Mouse (Mus musculus) embryonic facial prominence, embryonic 11.5 days (tissue): Measurements from ENCODE around the gene Acp4. TPM values are rescaled to one million over a fixed set of nuclear protein-coding genes. Genes with fewer than 3 reads are reported as not detected.
"Not testable (repeated sequence)": the region's sequence is repeated elsewhere in the genome, so short reads cannot be mapped to it uniquely, and the experiment has no call there.

Experiments used
- ATAC-seq: fragments of 200-750 bp; cut with Nextera tagmentation; replicated peaks from 2 replicates; pipeline ENCODE4 v1.8.0; 2017; ENCODE audit warnings: low read depth; ENCODE audit not compliant: insufficient number of reproducible peaks, low FRiP score, low TSS enrichment
- DNase-seq: peaks from one replicate; pipeline ENCODE4 v3.0.0-alpha.2; 2015; ENCODE audit warnings: low spot score
- H3K27ac ChIP-seq: fragments of 300-500 bp; sonication (generic); replicated peaks from 2 replicates; pipeline ENCODE4 v1.5.1; 2014; ENCODE audit warnings: mild to moderate bottlenecking, low read depth, low read length, control low read depth
- H3K27me3 ChIP-seq: fragments of 300-500 bp; sonication (generic); 2 replicates; pipeline ENCODE4 v1.6.1; 2014; ENCODE audit warnings: mild to moderate bottlenecking, low read length, moderate library complexity, mixed read lengths; ENCODE audit not compliant: control insufficient read depth, insufficient read depth
- H3K36me3 ChIP-seq: fragments of 300-500 bp; sonication (generic); replicated peaks from 2 replicates; pipeline ENCODE4 v1.6.1; 2014; ENCODE audit warnings: low read depth, mild to moderate bottlenecking, low read length, moderate library complexity, mixed read lengths; ENCODE audit not compliant: control insufficient read depth, insufficient read depth
- H3K4me1 ChIP-seq: fragments of 300-500 bp; sonication (generic); 2 replicates; pipeline ENCODE4 v1.6.1; 2014; ENCODE audit warnings: low read length, mixed read lengths; ENCODE audit not compliant: control insufficient read depth, insufficient read depth
- H3K4me2 ChIP-seq: fragments of 300-500 bp; sonication (generic); 2 replicates; pipeline ENCODE4 v1.6.1; 2014; ENCODE audit warnings: low read depth, mild to moderate bottlenecking, control low read depth, low read length, moderate library complexity
- H3K4me3 ChIP-seq: fragments of 300-500 bp; sonication (generic); 2 replicates; pipeline ENCODE4 v1.5.1; 2014; ENCODE audit warnings: low read depth, low read length, control low read depth
- H3K9ac ChIP-seq: fragments of 300-500 bp; sonication (generic); replicated peaks from 2 replicates; pipeline ENCODE4 v1.6.1; 2014; ENCODE audit warnings: mild to moderate bottlenecking, control low read depth, low read length
- H3K9me3 ChIP-seq: fragments of 300-500 bp; sonication (generic); replicated peaks from 2 replicates; pipeline ENCODE4 v1.6.1; 2016; ENCODE audit warnings: mild to moderate bottlenecking, low read length, inconsistent platforms, mixed read lengths; ENCODE audit not compliant: control insufficient read depth
- WGBS: fragments of 180-500 bp; shearing (Covaris S2); extraction: QIAGEN DNeasy Blood & Tissue Kit; methylation state at CpG from one replicate; pipeline ENCODE4 v1.1.7; 2014; 5-methylcytosine and 5-hydroxymethylcytosine counted together
- polyA plus RNA-seq: library from polyadenylated mRNA; unstranded; fragments of >200 nt; fragmentation: Nextera tagmentation; extraction: Ambion mirVana; gene quantifications from 2 replicates; pipeline ENCODE4 v1.2.1, GENCODE M21; 2014

Gene Acp4
- polyA plus RNA-seq, 1 experiment from 2014 or later = not detected

DNA sequence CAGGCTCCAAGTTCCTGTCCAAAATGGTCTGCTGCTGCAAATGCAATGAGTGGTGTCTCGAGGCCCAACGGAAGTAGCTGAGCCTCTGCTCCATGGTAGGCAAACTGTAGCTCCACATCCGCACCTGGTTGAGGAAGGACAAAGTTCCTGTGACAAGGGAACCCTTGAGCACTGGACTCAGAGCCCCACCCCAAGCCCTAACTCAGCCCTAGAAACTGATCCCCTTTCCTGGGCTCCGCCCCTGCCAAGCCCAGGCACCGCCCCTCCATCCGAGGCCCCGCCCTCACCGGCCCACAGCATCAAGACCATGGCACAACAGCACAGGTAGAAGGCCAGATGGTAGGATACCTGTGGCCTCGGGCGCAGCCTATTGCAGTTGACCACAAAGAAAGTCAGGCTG lies 35.6 kb downstream of the Acp4 start:
- DNase-seq, H3K4me2 ChIP-seq, ATAC-seq, H3K4me3 ChIP-seq, H3K9me3 ChIP-seq, H3K27ac ChIP-seq, H3K36me3 ChIP-seq, H3K4me1 ChIP-seq, H3K9ac ChIP-seq, H3K27me3 ChIP-seq: not testable (repeated sequence)
- 68% methylated on average over 8 of the region's 10 CpGs for WGBS

DNA sequence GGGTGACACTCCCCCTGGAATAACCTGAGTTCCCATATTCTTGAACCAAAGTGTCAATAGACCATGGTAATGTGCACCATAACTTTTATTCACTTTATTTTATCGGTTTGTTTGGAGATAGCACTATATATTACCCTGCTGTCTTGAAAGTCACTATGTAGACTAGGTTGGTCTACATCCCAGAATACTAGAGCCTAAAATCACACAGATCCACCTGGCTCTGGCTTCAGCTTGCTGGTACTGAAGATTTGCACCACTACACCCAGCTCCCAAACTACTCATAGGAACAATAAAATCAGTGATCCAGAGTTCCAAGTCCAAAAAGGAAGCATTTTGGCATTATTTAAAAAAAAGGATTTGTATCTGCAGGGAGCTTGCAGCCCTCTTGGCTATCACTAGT lies 41.5 kb downstream of the Acp4 start, which contains the start of gene Klk1b5:
TSS of gene Klk1b5 (plus strand) at position 301 of the 400 bp plus-strand sequence.
- no peaks in the 10 kb centered on the region for H3K4me1 ChIP-seq
- ATAC-seq (no peak), DNase-seq (no peak)
- H3K36me3 ChIP-seq = no peaks in the 10 kb centered on the region
- no peaks in the 10 kb centered on the region for H3K27me3 ChIP-seq
- H3K4me3 ChIP-seq = no peak within 1 kb of the TSS
- H3K9me3 ChIP-seq = no peaks in the 10 kb centered on the region
- WGBS = 81% methylated on average over 1 of the region's 1 CpGs
- no peak within 1 kb of the TSS for H3K4me2 ChIP-seq
- no peak within 1 kb of the TSS for H3K9ac ChIP-seq
- H3K27ac ChIP-seq = no peak within 1 kb of the TSS

DNA sequence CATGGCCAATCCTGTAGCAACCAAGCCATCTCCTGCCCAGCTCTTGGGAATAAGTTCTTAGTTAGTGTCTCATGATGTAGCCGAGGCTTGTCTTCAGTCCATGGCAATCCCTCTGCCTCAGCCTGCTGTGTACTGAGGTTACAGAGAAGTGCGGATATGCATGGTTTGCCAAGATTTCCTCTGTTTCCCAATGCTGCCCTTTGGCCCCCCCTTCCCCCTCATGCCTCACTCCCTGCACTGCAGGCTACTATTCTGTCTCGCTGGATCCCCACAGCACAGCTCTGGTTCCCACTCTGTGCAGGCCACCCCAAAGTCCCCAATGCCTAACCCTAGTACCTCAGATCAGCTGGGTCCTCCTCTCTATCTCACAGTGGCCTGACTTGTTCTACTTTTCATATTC lies 48.9 kb downstream of the Acp4 start:
- H3K4me2 ChIP-seq = no peak overlapping the region
- DNase-seq = no peak
- no peak overlapping the region for H3K9ac ChIP-seq
- ATAC-seq = no peak
- H3K4me1 ChIP-seq = no peaks in the 10 kb centered on the region
- 83% methylated on average over 3 of the region's 3 CpGs for WGBS
- no peaks in the 10 kb centered on the region for H3K36me3 ChIP-seq
- no peak overlapping the region for H3K27ac ChIP-seq
- H3K9me3 ChIP-seq = no peaks in the 10 kb centered on the region
- H3K27me3 ChIP-seq = no peaks in the 10 kb centered on the region
- H3K4me3 ChIP-seq = no peak overlapping the region

DNA sequence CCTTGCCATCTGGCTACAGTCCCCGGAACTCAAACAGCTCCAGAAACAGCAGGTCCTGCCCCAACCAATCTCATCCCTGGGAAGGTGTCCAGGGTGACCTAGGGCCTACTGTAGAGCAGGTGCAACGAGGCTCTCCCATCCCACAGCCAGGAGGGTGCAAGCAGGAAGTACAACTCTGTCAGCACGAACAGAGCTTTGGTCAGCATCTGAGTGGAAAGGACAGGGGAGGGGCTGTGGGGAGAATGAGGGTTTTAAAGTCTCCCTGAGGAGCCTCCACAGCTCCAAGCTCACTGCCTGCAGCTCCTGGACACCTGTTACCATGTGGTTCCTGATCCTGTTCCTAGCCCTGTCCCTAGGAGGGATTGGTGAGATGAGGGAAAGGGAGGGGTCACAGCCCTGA lies 50.0 kb downstream of the Acp4 start, which contains the start of gene Klk1b4:
TSS of gene Klk1b4 (plus strand) at position 301 of the 400 bp plus-strand sequence.
- not testable (repeated sequence) for H3K9me3 ChIP-seq, ATAC-seq, H3K4me2 ChIP-seq, H3K9ac ChIP-seq, H3K4me3 ChIP-seq, H3K27ac ChIP-seq, H3K4me1 ChIP-seq, DNase-seq, H3K36me3 ChIP-seq, H3K27me3 ChIP-seq
- WGBS = 63% methylated on average over 3 of the region's 3 CpGs

Other genes starting within 250 kb of the Acp4 start
- gene Klk1b26, start 245.2 kb downstream of the Acp4 start, polyA plus RNA-seq = 0.15 TPM in 1 of 2 replicates, not detected in the other
- gene Klk1b27, start 205.1 kb downstream of the Acp4 start, polyA plus RNA-seq = not detected in 2 replicates
- gene Klk1b21, start 155.1 kb downstream of the Acp4 start, polyA plus RNA-seq = not detected in 2 replicates
- not detected in 2 replicates for gene Klk1b22, start 144.7 kb downstream of the Acp4 start, polyA plus RNA-seq
- gene Klk1b16, start 120.6 kb downstream of the Acp4 start, polyA plus RNA-seq = not detected in 2 replicates
- not detected in 2 replicates for gene Klk1b24, start 69.1 kb downstream of the Acp4 start, polyA plus RNA-seq
- not detected in 2 replicates for gene Klk1b3, start 59.2 kb downstream of the Acp4 start, polyA plus RNA-seq
- gene Klk1b4, start 49.9 kb downstream of the Acp4 start, polyA plus RNA-seq = not detected in 2 replicates
- gene Klk1b5, start 41.4 kb downstream of the Acp4 start, polyA plus RNA-seq = not detected in 2 replicates
- gene Klk1, start 32.0 kb downstream of the Acp4 start, polyA plus RNA-seq = not detected in 2 replicates
- not detected in 2 replicates for gene Gm36864, start 21.2 kb downstream of the Acp4 start, polyA plus RNA-seq
- 1.00 and 1.9 TPM in 2 replicates for gene 1700028J19Rik, start 10.7 kb downstream of the Acp4 start, polyA plus RNA-seq
- gene 2410002F23Rik, start 10.7 kb downstream of the Acp4 start, polyA plus RNA-seq = 121 and 132 TPM in 2 replicates
- gene Gm15517, start 4.1 kb upstream of the Acp4 start, polyA plus RNA-seq = 2.3 TPM in 1 of 2 replicates, not detected in the other
- gene Clec11a, start 49.5 kb upstream of the Acp4 start, polyA plus RNA-seq = 2.2 and 2.3 TPM in 2 replicates
- gene Shank1, start 52.9 kb upstream of the Acp4 start, polyA plus RNA-seq = 0.98 and 1.00 TPM in 2 replicates
- 1.4 and 1.9 TPM in 2 replicates for gene Syt3, start 126.7 kb upstream of the Acp4 start, polyA plus RNA-seq
- gene 1700008O03Rik, start 128.4 kb upstream of the Acp4 start, polyA plus RNA-seq = 0.99 and 1.4 TPM in 2 replicates
- gene Lrrc4b, start 171.6 kb upstream of the Acp4 start, polyA plus RNA-seq = 1.9 and 3.2 TPM in 2 replicates
- not detected in 2 replicates for gene Aspdh, start 208.0 kb upstream of the Acp4 start, polyA plus RNA-seq
- gene Josd2, start 210.6 kb upstream of the Acp4 start, polyA plus RNA-seq = 61.1 and 66.4 TPM in 2 replicates
- 76.4 and 89.8 TPM in 2 replicates for gene Emc10, start 239.2 kb upstream of the Acp4 start, polyA plus RNA-seq
- gene Fam71e1, start 239.2 kb upstream of the Acp4 start, polyA plus RNA-seq = 10.8 and 11.2 TPM in 2 replicates